Mouse (Mus musculus) neural tube, embryonic 14.5 days (tissue): ENCODE data around the gene Armh4. TPM values are rescaled to one million over a fixed set of nuclear protein-coding genes. Genes with fewer than 3 reads are reported as not detected.

Source experiments
- ATAC-seq: fragments of 200-750 bp; cut with Nextera tagmentation; 2 replicates; pipeline ENCODE4 v1.8.0; 2017; ENCODE audit warnings: low read depth, mild to moderate bottlenecking, moderate TSS enrichment, moderate library complexity
- H3K27ac ChIP-seq: fragments of 300-500 bp; sonication (generic); 2 replicates; pipeline ENCODE4 v1.5.1; 2014; ENCODE audit warnings: low read depth, mild to moderate bottlenecking, control low read depth, low read length, moderate library complexity, mixed read lengths
- H3K27me3 ChIP-seq: fragments of 300-500 bp; sonication (generic); 2 replicates; pipeline ENCODE4 v1.6.1; 2014; ENCODE audit warnings: low read length; ENCODE audit not compliant: control insufficient read depth, insufficient read depth
- H3K36me3 ChIP-seq: fragments of 300-500 bp; sonication (generic); 2 replicates; pipeline ENCODE4 v1.6.1; 2014; ENCODE audit warnings: low read length, mixed read lengths; ENCODE audit not compliant: control insufficient read depth, insufficient read depth
- H3K4me1 ChIP-seq: fragments of 300-500 bp; sonication (generic); 2 replicates; pipeline ENCODE4 v1.6.1; 2014; ENCODE audit warnings: low read length; ENCODE audit not compliant: control insufficient read depth, insufficient read depth
- H3K4me2 ChIP-seq: fragments of 300-500 bp; sonication (generic); 2 replicates; pipeline ENCODE4 v1.6.1; 2014; ENCODE audit warnings: mild to moderate bottlenecking, low read depth, low read length, control low read depth
- H3K4me3 ChIP-seq: fragments of 300-500 bp; sonication (generic); 2 replicates; pipeline ENCODE4 v1.5.1; 2014; ENCODE audit warnings: low read depth, low read length, control low read depth, mixed read lengths
- H3K9ac ChIP-seq: fragments of 300-500 bp; sonication (generic); replicated peaks from 2 replicates; pipeline ENCODE4 v1.6.1; 2014; ENCODE audit warnings: low read depth, mild to moderate bottlenecking, control low read depth, low read length, mixed read lengths
- H3K9me3 ChIP-seq: fragments of 300-500 bp; sonication (generic); 2 replicates; pipeline ENCODE4 v1.6.1; 2016; ENCODE audit warnings: low read length; ENCODE audit not compliant: control insufficient read depth
- WGBS: fragments of 180-500 bp; shearing (Covaris S2); extraction: QIAGEN DNeasy Blood & Tissue Kit; methylation state at CpG from one replicate; pipeline ENCODE4 v1.1.7; 2014; 5-methylcytosine and 5-hydroxymethylcytosine counted together
- polyA plus RNA-seq: library from polyadenylated mRNA; unstranded; fragments of >200 nt; fragmentation: Nextera tagmentation; extraction: Ambion mirVana; gene quantifications from 2 replicates; pipeline ENCODE4 v1.2.1, GENCODE M21; 2014

Armh4 gene
- polyA plus RNA-seq, 1 experiment from 2014 or later: 25.5 TPM

DNA sequence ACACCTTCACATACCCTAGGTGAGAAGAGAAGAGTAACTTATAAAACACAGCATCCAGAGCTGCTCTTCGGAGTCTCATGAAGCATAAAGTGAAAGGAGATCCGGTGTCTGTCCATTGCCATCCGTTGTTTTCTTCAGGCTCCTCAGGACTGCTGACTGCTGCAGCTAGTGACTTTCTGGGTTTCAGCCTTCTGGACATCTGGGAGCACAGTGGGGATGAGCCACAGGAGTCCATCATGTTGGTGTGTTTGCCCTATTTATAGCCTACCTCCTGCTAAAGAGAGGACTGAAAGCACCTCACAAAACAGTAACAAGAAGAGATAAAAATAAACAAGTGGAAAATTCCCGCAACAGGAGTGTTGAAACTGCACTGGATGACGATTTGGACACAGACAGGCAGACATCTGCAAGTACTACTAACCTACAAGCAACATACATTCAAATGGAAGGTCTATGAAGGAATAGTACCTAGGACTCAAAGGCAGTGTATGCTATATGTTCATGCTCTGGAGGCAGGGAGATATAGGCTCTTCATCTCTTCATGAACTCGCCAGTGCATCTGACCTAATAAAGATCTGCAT lies 39.1 kb downstream of the Armh4 start:
- Histone ChIP-seq H3K9ac (no peak overlapping the region), H3K4me2 (no peak overlapping the region), H3K4me3 (no peak overlapping the region), H3K27me3 (no peaks in the 10 kb centered on the region), H3K36me3 (no peaks in the 10 kb centered on the region), H3K9me3 (no peaks in the 10 kb centered on the region), H3K27ac (no peak overlapping the region), H3K4me1 (no peaks in the 10 kb centered on the region)
- ATAC-seq: no peak
- WGBS: 85% methylated on average over 6 of the region's 6 CpGs

DNA sequence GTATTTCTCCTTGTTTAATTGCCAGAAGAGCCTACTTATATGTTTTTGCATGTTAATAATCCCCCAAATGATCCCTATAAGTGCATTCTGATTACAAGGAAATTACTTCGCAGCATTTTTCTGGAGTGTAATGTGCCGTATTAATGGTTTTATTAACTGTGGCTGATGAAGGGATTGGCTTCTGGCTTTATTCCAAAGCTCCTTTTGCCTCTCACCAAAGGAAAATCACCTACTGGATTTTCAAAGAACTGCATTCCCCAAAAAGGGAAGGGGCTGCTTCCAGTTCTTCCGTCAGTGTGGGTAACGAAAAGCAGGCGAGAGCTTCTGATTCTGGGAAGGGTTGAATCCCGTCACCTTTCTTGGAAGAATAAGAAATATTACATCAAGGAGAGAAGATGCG lies 43.9 kb downstream of the Armh4 start:
- Histone ChIP-seq H3K27ac (no peak overlapping the region), H3K9ac (no peak overlapping the region), H3K4me2 (no peak overlapping the region), H3K36me3 (no peaks in the 10 kb centered on the region), H3K9me3 (no peaks in the 10 kb centered on the region), H3K4me3 (no peak overlapping the region), H3K4me1 (no peaks in the 10 kb centered on the region), H3K27me3 (no peaks in the 10 kb centered on the region)
- no peak for ATAC-seq
- WGBS: 62% methylated on average over 7 of the region's 7 CpGs

DNA sequence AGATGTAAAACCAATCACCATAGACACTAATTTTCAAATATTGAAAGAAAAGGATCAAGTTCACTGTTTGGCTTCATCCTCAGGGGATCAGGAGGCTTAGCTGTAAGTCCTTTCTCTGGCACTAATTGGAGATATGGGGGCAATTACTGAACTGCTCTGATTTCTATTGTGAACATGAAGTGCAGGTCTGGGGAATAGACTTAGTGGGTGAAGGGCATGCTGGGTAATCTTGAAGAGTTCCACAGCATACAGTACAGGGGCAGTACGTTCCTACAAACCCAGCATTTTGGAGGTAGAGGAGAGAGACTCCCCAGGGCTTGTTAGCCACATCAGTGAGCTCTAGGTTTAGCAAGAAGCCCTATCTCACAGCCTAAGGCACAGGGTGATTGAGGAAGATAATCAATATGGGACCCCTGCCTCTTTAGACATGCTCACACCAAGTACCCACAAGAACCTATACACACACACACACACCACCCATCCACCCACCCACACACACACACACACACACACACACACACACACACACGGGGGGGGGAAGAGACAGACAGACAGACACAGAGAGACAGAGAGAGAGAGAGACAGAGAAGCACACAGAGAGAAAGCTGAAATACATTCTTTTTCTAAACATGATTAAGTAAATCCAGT lies 44.6 kb downstream of the Armh4 start:
- ATAC-seq: 0 out of 2 replicates have a peak, but pooled peaks have one; percentile 9
- Histone ChIP-seq H3K4me1 (no peaks in the 10 kb centered on the region), H3K36me3 (no peaks in the 10 kb centered on the region), H3K9ac (no peak overlapping the region), H3K4me3 (no peak overlapping the region), H3K27ac (no peak overlapping the region), H3K27me3 (no peaks in the 10 kb centered on the region), H3K9me3 (no peaks in the 10 kb centered on the region), H3K4me2 (no peak overlapping the region)
- 62% methylated on average over 2 of the region's 2 CpGs for WGBS

DNA sequence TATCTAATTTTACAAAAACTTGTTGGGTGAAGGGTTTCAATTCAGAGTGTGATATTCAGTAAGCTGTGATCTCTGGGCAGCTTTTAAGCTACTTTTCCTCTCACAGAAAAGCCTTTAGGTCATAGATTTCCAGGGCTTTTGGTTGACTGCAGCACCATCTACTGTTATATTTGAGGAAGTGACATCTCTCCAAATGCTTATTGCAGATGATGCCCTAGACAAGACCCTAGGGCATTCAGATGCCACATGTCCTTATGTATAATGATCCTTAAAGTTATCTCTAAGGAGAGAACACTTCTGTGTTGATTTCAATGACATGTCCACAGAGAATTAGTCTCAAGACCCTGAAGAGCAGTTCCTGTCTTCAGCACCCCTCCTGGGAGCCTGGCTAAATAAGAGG lies 49.2 kb downstream of the Armh4 start:
- H3K9me3 ChIP-seq: no peaks in the 10 kb centered on the region
- no peak overlapping the region for H3K4me2 ChIP-seq
- H3K4me3 ChIP-seq: no peak overlapping the region
- no peak overlapping the region for H3K9ac ChIP-seq
- no peaks in the 10 kb centered on the region for H3K36me3 ChIP-seq
- peak; percentile 64 for ATAC-seq
- H3K27ac ChIP-seq: no peak overlapping the region
- H3K4me1 ChIP-seq: no peaks in the 10 kb centered on the region
- H3K27me3 ChIP-seq: no peaks in the 10 kb centered on the region

DNA sequence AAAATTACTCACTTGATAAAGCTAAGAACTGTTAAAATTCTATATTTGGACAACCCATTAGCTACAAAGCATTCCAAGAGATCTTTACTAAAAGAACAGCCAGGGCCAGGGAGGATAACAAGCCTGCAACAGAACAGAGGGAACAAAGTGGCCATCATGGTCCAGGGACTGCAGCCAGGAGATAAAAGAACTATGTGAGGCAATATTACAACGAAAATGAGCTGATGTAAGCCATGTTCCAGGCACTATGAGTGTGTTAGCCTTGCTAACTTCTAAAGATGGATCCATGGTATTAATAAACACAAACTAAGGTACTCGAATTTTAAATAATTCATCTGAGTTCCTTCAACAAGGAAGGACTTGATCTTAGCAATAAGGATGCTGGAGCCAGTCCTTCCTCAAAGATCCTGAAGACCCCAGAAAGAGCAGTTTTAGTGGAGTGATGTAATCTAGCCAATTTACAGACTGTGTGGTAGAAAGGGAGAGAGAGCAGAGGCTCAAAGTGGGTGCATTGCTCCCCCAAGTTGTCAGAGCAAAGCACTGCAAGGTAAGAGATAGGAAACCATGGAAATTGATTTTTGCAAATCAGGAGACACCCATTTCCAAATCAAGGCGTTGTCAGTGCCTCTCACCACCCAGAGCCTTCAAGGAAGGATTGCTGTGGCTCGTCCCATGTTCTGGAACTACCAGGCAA lies 59.7 kb downstream of the Armh4 start:
- H3K27me3 ChIP-seq: no peaks in the 10 kb centered on the region
- H3K36me3 ChIP-seq: no peaks in the 10 kb centered on the region
- H3K4me2 ChIP-seq: no peak overlapping the region
- no peaks in the 10 kb centered on the region for H3K4me1 ChIP-seq
- no peaks in the 10 kb centered on the region for H3K9me3 ChIP-seq
- ATAC-seq: peak; percentile 63
- WGBS: 47% methylated on average over 4 of the region's 4 CpGs
- no peak overlapping the region for H3K9ac ChIP-seq
- no peak overlapping the region for H3K27ac ChIP-seq
- no peak overlapping the region for H3K4me3 ChIP-seq

DNA sequence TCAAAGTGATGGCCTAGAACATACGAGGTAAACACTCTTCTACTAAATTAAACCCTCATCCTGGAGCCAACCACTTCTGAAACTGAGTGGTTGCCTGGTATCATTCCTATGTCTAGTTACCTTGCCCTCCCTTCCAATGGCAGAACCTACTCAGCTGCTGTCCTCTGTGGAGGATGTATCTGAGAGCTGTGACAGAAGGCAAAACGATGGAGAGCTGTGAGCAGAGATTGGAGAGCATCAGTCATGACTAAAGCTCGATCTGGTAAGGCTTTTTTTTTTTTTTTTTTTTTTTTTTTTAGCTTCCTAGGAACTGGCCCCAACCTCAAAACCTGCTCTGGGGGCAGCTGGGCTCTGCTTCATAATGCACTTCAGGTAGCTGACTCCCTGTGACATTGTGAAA lies 60.4 kb downstream of the Armh4 start:
- Histone ChIP-seq H3K9ac (no peak overlapping the region), H3K4me1 (no peaks in the 10 kb centered on the region), H3K9me3 (no peaks in the 10 kb centered on the region), H3K36me3 (no peaks in the 10 kb centered on the region), H3K4me2 (no peak overlapping the region), H3K27ac (no peak overlapping the region), H3K27me3 (no peaks in the 10 kb centered on the region), H3K4me3 (no peak overlapping the region)
- WGBS: 54% methylated on average over 3 of the region's 3 CpGs
- no peak for ATAC-seq

DNA sequence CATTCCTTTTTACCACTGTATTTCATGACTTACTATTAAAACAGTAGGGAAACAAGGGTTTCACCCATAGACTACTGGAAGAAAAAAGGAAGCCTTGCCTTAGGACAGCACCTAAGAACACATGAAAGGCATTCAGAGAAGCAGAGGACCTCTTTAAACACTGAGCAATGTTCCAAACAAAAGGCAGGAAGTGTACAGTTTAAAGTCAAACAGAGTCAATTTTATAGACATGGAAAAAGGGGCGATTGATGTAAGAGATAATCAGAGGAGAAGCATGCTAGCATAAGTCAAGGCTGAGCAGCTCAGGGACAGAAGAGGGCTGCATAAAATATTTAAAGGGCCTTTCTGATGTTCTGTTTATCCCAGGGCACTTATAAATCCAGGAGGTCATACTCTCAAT lies 61.9 kb downstream of the Armh4 start:
- Histone ChIP-seq H3K4me3 (no peak overlapping the region), H3K9me3 (no peaks in the 10 kb centered on the region), H3K36me3 (no peaks in the 10 kb centered on the region), H3K9ac (no peak overlapping the region), H3K4me1 (no peaks in the 10 kb centered on the region), H3K27ac (no peak overlapping the region), H3K4me2 (no peak overlapping the region), H3K27me3 (no peaks in the 10 kb centered on the region)
- no peak for ATAC-seq
- WGBS: 77% methylated on average over 1 of the region's 1 CpGs

DNA sequence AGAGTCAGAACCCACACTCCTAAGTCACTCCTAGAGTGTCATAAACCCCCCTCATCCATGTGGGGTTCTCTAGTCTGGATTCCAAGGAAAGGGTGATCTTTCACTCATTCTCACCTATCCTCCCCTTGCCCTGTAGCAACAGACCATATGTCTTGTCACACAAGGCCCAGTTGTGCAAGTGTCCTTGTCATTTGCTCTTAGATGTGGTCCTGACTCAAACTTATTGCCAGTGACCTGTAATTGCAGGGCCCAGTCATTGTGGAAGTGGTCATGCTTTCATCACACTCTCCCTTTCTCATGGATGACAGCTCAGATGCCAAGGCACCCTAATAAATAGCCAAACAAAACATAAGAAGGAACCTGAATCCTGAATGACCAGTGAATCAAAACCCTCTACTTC lies 63.5 kb downstream of the Armh4 start:
- Histone ChIP-seq H3K9me3 (no peaks in the 10 kb centered on the region), H3K9ac (no peak overlapping the region), H3K27me3 (no peaks in the 10 kb centered on the region), H3K4me2 (no peak overlapping the region), H3K36me3 (no peaks in the 10 kb centered on the region), H3K4me3 (no peak overlapping the region), H3K4me1 (no peaks in the 10 kb centered on the region), H3K27ac (no peak overlapping the region)
- no peak for ATAC-seq

DNA sequence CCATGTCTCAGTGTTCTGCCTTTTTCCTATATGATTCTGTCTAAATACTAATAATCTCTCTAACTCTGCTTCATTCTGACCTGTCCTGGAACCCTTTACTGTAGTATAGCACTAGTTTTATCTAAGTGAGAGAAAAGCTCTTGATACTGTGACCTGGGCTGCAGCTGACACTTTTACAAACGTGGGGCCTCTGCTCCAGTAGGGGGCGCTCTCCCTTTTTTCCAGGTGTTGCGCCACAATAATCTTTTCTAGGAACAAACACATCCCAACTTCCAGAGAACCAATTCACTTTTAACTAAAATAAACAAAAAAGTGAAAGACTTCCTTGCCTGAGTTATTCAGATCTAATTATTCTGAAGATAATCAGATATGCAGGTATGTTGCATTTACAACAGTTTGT lies 72.2 kb downstream of the Armh4 start:
- no peak for ATAC-seq
- WGBS: 44% methylated on average over 3 of the region's 3 CpGs
- no peak overlapping the region for H3K4me2 ChIP-seq
- H3K9me3 ChIP-seq: no peaks in the 10 kb centered on the region
- H3K9ac ChIP-seq: no peak overlapping the region
- no peaks in the 10 kb centered on the region for H3K27me3 ChIP-seq
- no peak overlapping the region for H3K27ac ChIP-seq
- no peaks in the 10 kb centered on the region for H3K4me1 ChIP-seq
- no peak overlapping the region for H3K4me3 ChIP-seq
- H3K36me3 ChIP-seq: no peaks in the 10 kb centered on the region
